9 mouse cellular contexts compared by ENCODE assay signal in genomic region chr6:13286542-13287273, GRCm38 (mm10).
DNase-seq lines count a peak whose midpoint lies in the region; ATAC-seq and TF ChIP-seq lines count a peak whose summit lies in the region.
"Had no signal": no experiment of that assay in that cellular context is flagged by ENCODE, and none has a peak within 500 bp of the region (broad histone marks: within the 10 kb centered on the region; RNA-seq: fewer than 3 reads in every experiment).

No protein-coding gene starts in this region.

- no peaks in the 10 kb centered on the region for H3K27me3 ChIP-seq in heart, adult 2 months (ENCODE audit: control insufficient read depth, insufficient read depth, low read length)
- no peaks in the 10 kb centered on the region for H3K27me3 ChIP-seq in CH12.LX (replicated peaks)
- no peaks in the 10 kb centered on the region for H3K27me3 ChIP-seq in forebrain, embryonic 15.5 days
- H3K27me3 ChIP-seq in midbrain, embryonic 15.5 days (replicated peaks): no peaks in the 10 kb centered on the region
- H3K27me3 ChIP-seq in kidney, adult 2 months (replicated peaks; ENCODE audit: control insufficient read depth, insufficient read depth, low read length): no peaks in the 10 kb centered on the region; the same call in 1 of the 2 replicates

- 59% methylated on average over 6 of the region's 6 CpGs for WGBS in heart, adult 2 months
- 57% methylated on average over 6 of the region's 6 CpGs for WGBS in forebrain, embryonic 15.5 days
- 64% methylated on average over 6 of the region's 6 CpGs for WGBS in midbrain, embryonic 15.5 days
- 61% methylated on average over 6 of the region's 6 CpGs for WGBS in kidney, adult 2 months

- no peaks in the 10 kb centered on the region for H3K79me2 ChIP-seq in heart, adult 2 months (replicated peaks; ENCODE audit: control insufficient read depth, insufficient read depth, low read length)
- no peaks in the 10 kb centered on the region for H3K79me2 ChIP-seq in CH12.LX (replicated peaks; ENCODE audit: control insufficient read depth, extremely low read depth, insufficient read depth, poor library complexity, severe bottlenecking)

- no peaks in the 10 kb centered on the region for H3K4me1 ChIP-seq in heart, adult 2 months (ENCODE audit: control insufficient read depth, insufficient read depth, low read length)
- H3K4me1 ChIP-seq in CH12.LX (ENCODE audit: control insufficient read depth in 1 of 2, insufficient read depth in 2 of 2): no peaks in the 10 kb centered on the region
- no peaks in the 10 kb centered on the region for H3K4me1 ChIP-seq in forebrain, embryonic 15.5 days
- H3K4me1 ChIP-seq in midbrain, embryonic 15.5 days: no peaks in the 10 kb centered on the region
- H3K4me1 ChIP-seq in kidney, adult 2 months (ENCODE audit: control insufficient read depth, insufficient read depth, low read length): no peaks in the 10 kb centered on the region

- intact Hi-C loops in heart, adult 2 months (cut with DNase I): loop anchor here (5.0 to 10.0 kb wide), 2 partner anchors 932 to 1216 kb away; no protein-coding TSS in a partner anchor
- intact Hi-C loops in heart, postnatal 25 days (cut with DNase I): loop anchor here (5.0 kb wide), 1 partner anchor 1221 kb away; no protein-coding TSS in a partner anchor

- TF ChIP-seq EP300 in heart, adult 2 months (IDR thresholded peaks at IDR 0.05; ENCODE audit: insufficient read depth, low read depth, low read length): no peak
- TF ChIP-seq EP300 in CH12.LX (IDR thresholded peaks at IDR 0.05; ENCODE audit: low read length): no peak

- H3K27ac ChIP-seq in heart, adult 2 months: no peak overlapping the region
- no peak overlapping the region for H3K27ac ChIP-seq in CH12.LX (ENCODE audit: insufficient read depth, low read depth)
- H3K27ac ChIP-seq in forebrain, embryonic 15.5 days (replicated peaks): no peak overlapping the region
- H3K27ac ChIP-seq in midbrain, embryonic 15.5 days: no peak overlapping the region
- no peak overlapping the region for H3K27ac ChIP-seq in kidney, adult 2 months (ENCODE audit: insufficient read depth, low read depth, low read length)

- H3K9me3 ChIP-seq in CH12.LX (replicated peaks; ENCODE audit: low read length): no peaks in the 10 kb centered on the region
- H3K9me3 ChIP-seq in forebrain, embryonic 15.5 days: no peaks in the 10 kb centered on the region
- H3K9me3 ChIP-seq in midbrain, embryonic 15.5 days: no peaks in the 10 kb centered on the region

- peak; percentile 50 for TF ChIP-seq CTCF in heart, adult 2 months (IDR thresholded peaks at IDR 0.05)
- peak in 1 of 2 experiments; percentile 57; a peak in 2 of 4 replicates for TF ChIP-seq CTCF in CH12.LX (conservative IDR thresholded peaks at IDR 0.05 in 1 of 2, IDR thresholded peaks at IDR 0.05 in 1 of 2; ENCODE audit: low read depth in 2 of 2, low read length in 2 of 2)
- TF ChIP-seq CTCF in kidney, adult 2 months (conservative IDR thresholded peaks at IDR 0.05; ENCODE audit: insufficient read depth, insufficient read length, low read depth, low read length): no peak

- no peak overlapping the region for H3K9ac ChIP-seq in heart, adult 2 months (ENCODE audit: low read depth, low read length)
- no peak overlapping the region for H3K9ac ChIP-seq in CH12.LX (ENCODE audit: insufficient read depth, low read depth)
- no peak overlapping the region for H3K9ac ChIP-seq in forebrain, embryonic 15.5 days (replicated peaks)
- no peak overlapping the region for H3K9ac ChIP-seq in midbrain, embryonic 15.5 days

- peak; percentile 77 for ATAC-seq in forebrain, embryonic 15.5 days (replicated peaks)
- ATAC-seq in midbrain, embryonic 15.5 days (replicated peaks): peak; percentile 79

- dilution Hi-C loops in CH12.LX (cut with MboI; ENCODE audit: extremely low pct_ligation_motif_present, extremely low pct_unique_long_range_greater_than_20kb, low sequenced_read_pairs): no loop called here

- H3K4me3 ChIP-seq in heart, adult 2 months: no peak overlapping the region
- H3K4me3 ChIP-seq in CH12.LX (replicated peaks in 1 of 3; ENCODE audit: low read depth in 2 of 3, low read length in 2 of 3, poor library complexity in 1 of 3): no peak overlapping the region
- H3K4me3 ChIP-seq in forebrain, embryonic 15.5 days: no peak overlapping the region
- no peak overlapping the region for H3K4me3 ChIP-seq in midbrain, embryonic 15.5 days
- H3K4me3 ChIP-seq in kidney, adult 2 months (ENCODE audit: insufficient read depth, low read depth, low read length): no peak overlapping the region

- DNase-seq in heart, adult 2 months: no peak
- DNase-seq in heart, postnatal 25 days (ENCODE audit: low spot score): no peak
- DNase-seq in CH12.LX (ENCODE audit: extremely low read depth): peak; percentile 20
- no peak for DNase-seq in spleen, postnatal 14 days (ENCODE audit: low spot score in 2 of 2)
- DNase-seq in kidney, adult 2 months: no peak
- DNase-seq in gastrocnemius, postnatal 25 days: no peak
- DNase-seq: cerebellum, adult 18-20 months had no signal

- in situ Hi-C loops in CH12.LX (cut with MboI; ENCODE audit: low pct_ligation_motif_present, low pct_unique_long_range_greater_than_20kb, low sequenced_read_pairs): no loop called here

- H3K4me2 ChIP-seq in CH12.LX (ENCODE audit: insufficient read depth, low read depth, poor library complexity, severe bottlenecking): no peak overlapping the region
- no peak overlapping the region for H3K4me2 ChIP-seq in forebrain, embryonic 15.5 days (replicated peaks)
- H3K4me2 ChIP-seq in midbrain, embryonic 15.5 days: no peak overlapping the region

- no peak for TF ChIP-seq POLR2A in heart, adult 2 months (IDR thresholded peaks at IDR 0.05; ENCODE audit: insufficient read depth, low read depth, low read length)
- TF ChIP-seq POLR2A in CH12.LX (IDR thresholded peaks at IDR 0.05; ENCODE audit: low read depth, low read length): no peak
- TF ChIP-seq POLR2A in kidney, adult 2 months (IDR thresholded peaks at IDR 0.05; ENCODE audit: low read depth, low read length): no peak

- peak; percentile 70 for TF ChIP-seq RAD21 in CH12.LX (IDR thresholded peaks at IDR 0.05; ENCODE audit: low read depth, low read length)

- H3K36me3 ChIP-seq in heart, adult 2 months (ENCODE audit: control insufficient read depth, insufficient read depth, low read length): no peaks in the 10 kb centered on the region
- no peaks in the 10 kb centered on the region for H3K36me3 ChIP-seq in CH12.LX (replicated peaks in 1 of 2; ENCODE audit: control insufficient read depth in 1 of 2, insufficient read depth in 1 of 2, low read length in 1 of 2)
- H3K36me3 ChIP-seq in forebrain, embryonic 15.5 days: no peaks in the 10 kb centered on the region
- no peaks in the 10 kb centered on the region for H3K36me3 ChIP-seq in midbrain, embryonic 15.5 days (replicated peaks)
- H3K36me3 ChIP-seq in kidney, adult 2 months (ENCODE audit: control insufficient read depth, insufficient read depth, low read length): no peaks in the 10 kb centered on the region

TF ChIP-seq in CH12.LX, 34 proteins besides CTCF, POLR2A, EP300 and RAD21:
- TF ChIP-seq SMC3 (IDR thresholded peaks at IDR 0.05; ENCODE audit: low read depth, low read length) (peak; percentile 34; the same call in 1 of the 2 replicates), ZNF384 (IDR thresholded peaks at IDR 0.05; ENCODE audit: low read depth, low read length) (no peak), NELFE (IDR thresholded peaks at IDR 0.05; ENCODE audit: low read depth, low read length) (no peak), ZC3H11A (IDR thresholded peaks at IDR 0.05; ENCODE audit: low read depth, low read length) (0 out of 2 replicates have a peak, but pooled peaks have one; percentile 5)
